Mouse (Mus musculus) brown adipose tissue, adult 24 weeks (tissue): ENCODE data around the gene Gm10666. TPM values are rescaled to one million over a fixed set of nuclear protein-coding genes. Genes with fewer than 3 reads are reported as not detected.
"Not testable (repeated sequence)": the region's sequence is repeated elsewhere in the genome, so short reads cannot be mapped to it uniquely, and the experiment has no call there.

Source experiments
- H3K27ac ChIP-seq: fragments of 200-500 bp; replicated peaks from 2 replicates; pipeline ENCODE4 v1.5.1; 2012; ENCODE audit warnings: low read depth, mild to moderate bottlenecking, low read length
- H3K4me1 ChIP-seq: fragments of 200-500 bp; 2 replicates; pipeline ENCODE4 v1.6.1; 2012; ENCODE audit warnings: low read length, mixed read lengths; ENCODE audit not compliant: control insufficient read depth, insufficient read depth, insufficient read length
- H3K4me3 ChIP-seq: fragments of 200-500 bp; 2 replicates; pipeline ENCODE4 v1.5.1; 2012; ENCODE audit warnings: low read depth, mild to moderate bottlenecking, low read length, moderate library complexity; ENCODE audit not compliant: insufficient read depth
- polyA plus RNA-seq: library from polyadenylated mRNA; stranded (reverse); fragments of >200 nt; gene quantifications from 2 replicates; pipeline ENCODE4 v1.2.4, GENCODE M21; 2012; ENCODE audit not compliant: missing spikeins, insufficient read depth, insufficient read length

The Gm10666 gene
- polyA plus RNA-seq: not detected in 2 replicates

DNA sequence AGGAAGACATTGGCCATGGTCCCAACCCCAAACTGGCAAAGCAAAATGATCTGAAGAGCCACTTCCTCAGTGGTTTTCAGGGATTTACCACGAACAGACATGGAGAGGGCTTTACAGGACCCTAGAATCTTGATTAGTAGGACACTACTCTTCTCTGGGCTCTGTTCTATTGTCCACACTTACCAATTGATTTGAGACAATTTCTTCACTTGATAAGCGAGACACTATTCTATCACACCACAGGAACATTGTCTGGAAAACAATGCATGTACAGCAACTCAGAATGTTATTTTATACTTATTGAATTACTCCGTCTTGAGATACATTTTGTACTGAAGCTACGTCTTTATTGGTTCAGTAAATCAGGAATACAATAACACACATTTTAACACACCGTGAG lies at the start of gene Gm10666:
Gene Gm10666, minus strand, starts transcription at position 101 of the 400 bp plus-strand sequence.
- not testable (repeated sequence) for H3K27ac ChIP-seq, H3K4me1 ChIP-seq, H3K4me3 ChIP-seq

DNA sequence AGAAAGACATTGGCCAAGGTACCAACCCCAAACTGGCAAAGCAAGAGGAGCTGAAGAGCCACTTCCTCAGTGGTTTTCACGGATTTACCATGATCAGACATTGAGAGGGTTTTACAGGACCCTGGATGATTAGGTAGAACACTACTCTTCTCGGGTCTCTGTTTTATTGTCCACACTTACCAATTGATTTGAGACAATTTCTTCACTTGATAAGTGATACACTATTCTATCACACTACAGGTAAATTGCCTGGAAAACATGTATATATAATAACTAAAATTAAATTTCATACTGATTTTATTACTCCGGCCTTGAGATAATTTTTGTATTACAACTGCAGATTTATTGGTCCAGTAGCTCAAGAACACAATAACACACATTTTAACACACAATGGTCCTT lies 29.4 kb upstream of the Gm10666 start, which contains the start of gene Vmn1r142:
Gene Vmn1r142, minus strand, starts transcription at position 101 of the 400 bp plus-strand sequence.
- not testable (repeated sequence) for H3K4me3 ChIP-seq, H3K4me1 ChIP-seq, H3K27ac ChIP-seq

DNA sequence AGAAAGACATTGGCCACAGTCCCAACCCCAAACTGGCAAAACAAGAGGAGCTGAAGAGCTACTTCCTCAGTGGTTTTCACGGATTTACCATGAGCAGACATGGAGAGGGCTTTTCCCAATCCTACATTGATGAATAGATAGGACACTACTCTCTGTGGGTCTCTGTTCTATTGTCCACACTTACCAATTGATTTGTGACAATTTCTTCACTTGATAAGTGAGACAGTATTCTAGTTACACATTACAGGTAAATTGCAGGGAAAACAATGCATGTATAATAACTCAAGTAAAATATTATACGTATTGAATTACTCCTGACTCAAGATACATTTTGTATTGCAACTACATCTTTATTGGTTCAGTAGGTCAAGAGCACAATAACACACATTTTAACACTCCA lies 16.4 kb downstream of the Gm10666 start, which contains the start of gene Gm16451:
Gene Gm16451, minus strand, starts transcription at position 101 of the 400 bp plus-strand sequence.
- not testable (repeated sequence) for H3K4me1 ChIP-seq, H3K27ac ChIP-seq, H3K4me3 ChIP-seq

Other genes with a start within 250 kb of the Gm10666 start
- gene Gm5891, start 213.4 kb downstream of the Gm10666 start, polyA plus RNA-seq: not detected in 2 replicates
- not detected in 2 replicates for gene Vmn1r137, start 140.2 kb downstream of the Gm10666 start, polyA plus RNA-seq
- not detected in 2 replicates for gene Vmn1r138, start 105.8 kb downstream of the Gm10666 start, polyA plus RNA-seq
- gene Gm6176, start 78.4 kb downstream of the Gm10666 start, polyA plus RNA-seq: not detected in 2 replicates
- not detected in 2 replicates for gene Vmn1r139, start 65.7 kb downstream of the Gm10666 start, polyA plus RNA-seq
- not detected in 2 replicates for gene Gm16451, start 16.5 kb downstream of the Gm10666 start, polyA plus RNA-seq
- not detected in 2 replicates for gene Vmn1r142, start 29.3 kb upstream of the Gm10666 start, polyA plus RNA-seq
- gene Vmn1r143, start 54.6 kb upstream of the Gm10666 start, polyA plus RNA-seq: not detected in 2 replicates
- not detected in 2 replicates for gene Gm8653, start 66.5 kb upstream of the Gm10666 start, polyA plus RNA-seq
- not detected in 2 replicates for gene Gm8453, start 94.7 kb upstream of the Gm10666 start, polyA plus RNA-seq
- gene Gm4187, start 195.0 kb upstream of the Gm10666 start, polyA plus RNA-seq: not detected in 2 replicates
- not detected in 2 replicates for gene Gm8660, start 236.3 kb upstream of the Gm10666 start, polyA plus RNA-seq